Mouse (Mus musculus): ENCODE measurements around the gene Fgd2.

DNA sequence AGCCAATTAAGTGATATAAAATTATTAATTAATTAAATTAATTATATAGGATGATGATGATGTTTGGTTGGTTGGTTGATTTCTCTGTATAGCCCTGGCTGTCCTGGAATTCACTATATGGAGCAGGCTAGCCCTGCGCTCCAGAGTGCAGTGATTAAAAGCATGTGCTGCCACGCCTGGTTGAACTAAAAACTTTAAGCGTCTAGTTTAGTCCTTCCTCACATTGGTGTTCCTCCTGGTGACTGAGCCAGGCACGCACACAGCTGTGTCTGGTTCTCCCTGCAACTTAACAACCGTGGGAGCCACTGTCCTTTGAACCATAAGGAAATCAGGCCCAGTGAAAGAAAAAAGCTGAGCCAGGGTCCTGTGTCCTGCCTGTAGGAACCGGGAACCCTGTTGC, 45.4 kb downstream of the Fgd2 start:
- TF ChIP-seq CTCF (IDR thresholded peaks at IDR 0.05; ENCODE audit: borderline replicate concordance, insufficient read depth, low read length), result no peak
- TF ChIP-seq POLR2A (IDR thresholded peaks at IDR 0.05; ENCODE audit: low read depth, low read length), result no peak

All from embryonic fibroblast, embryonic 13.5 days (primary cell).